Mouse (Mus musculus) thymus, postnatal 36 days (tissue): ENCODE results near the gene Tbata.

ENCODE experiments used
- DNase-seq, 2 experiments: peaks; one replicate each; pipeline ENCODE4 v3.0.0; 2022; ENCODE audit warnings: mixed read lengths in 2 of 2

Gene Tbata

DNA sequence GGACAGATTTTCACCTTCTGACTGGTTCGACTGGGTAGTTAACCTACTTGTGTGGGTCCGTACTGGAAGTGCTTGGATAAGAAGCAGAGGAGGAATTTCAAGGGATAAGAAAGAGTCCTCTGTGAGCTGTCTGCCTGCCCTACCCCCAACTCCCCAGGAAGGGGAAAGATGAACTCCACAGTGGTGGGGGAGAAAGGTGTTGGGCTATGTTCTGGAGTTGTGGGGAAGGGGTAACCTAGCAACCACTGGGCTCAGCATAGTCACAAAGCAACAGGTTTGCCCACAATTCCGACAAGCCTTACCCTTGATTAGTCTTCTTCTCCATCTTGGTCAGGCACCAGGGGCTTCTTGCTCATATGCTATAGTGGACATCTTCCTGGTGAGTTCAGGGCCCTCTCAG is at the start of gene Tbata:
Tbata (plus strand) TSS at position 301 of the 400 bp plus-strand sequence.
- no peak for DNase-seq

DNA sequence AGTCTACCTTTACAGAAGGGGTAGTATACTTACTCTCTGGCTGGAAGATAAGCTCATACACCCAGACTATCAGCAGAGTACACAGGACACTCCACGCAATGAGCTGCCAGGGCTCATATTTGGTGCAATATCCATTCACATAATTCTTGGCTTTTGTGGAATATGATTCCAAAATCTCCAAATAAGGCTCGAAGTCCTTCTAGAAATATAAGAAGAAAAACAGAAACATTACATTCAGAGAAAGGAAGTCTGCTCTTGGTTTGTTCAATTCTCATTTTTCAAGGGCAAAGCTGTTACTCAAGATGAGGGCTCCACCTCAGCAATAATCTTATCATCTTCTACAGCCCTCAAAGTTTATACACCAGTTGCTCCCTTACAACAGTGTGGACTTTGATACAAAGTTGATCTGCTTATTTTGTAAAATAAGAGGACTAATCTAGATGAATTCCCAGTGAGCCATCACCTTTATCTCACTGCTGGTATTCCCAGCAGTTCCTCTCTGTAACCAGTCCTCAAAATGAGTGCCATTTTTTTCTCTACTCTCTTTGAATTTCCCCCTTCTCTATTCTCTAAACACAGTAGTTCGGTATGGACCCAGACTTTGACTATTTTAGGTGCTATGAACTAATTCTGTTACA is 48.4 kb upstream of the Tbata start:
- no peak for DNase-seq

DNA sequence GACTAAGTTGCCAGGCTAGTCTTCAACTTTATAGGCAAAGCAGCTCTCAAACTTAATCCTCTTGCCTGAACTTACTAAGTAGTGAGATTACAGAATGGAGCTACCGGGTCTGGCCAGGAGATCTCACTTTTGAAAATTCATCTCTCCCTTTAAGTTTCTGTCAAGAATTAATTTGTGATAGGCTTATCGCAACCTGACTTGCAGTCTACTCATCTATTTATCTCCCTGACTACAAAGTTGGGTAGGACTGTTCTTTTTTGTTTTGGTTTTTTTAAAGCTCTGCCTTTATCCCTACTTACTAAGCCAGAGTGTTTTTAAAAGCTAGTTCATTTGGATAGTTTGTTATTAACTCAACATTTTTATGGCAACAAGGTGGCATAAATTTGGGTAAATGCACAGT is 47.3 kb upstream of the Tbata start:
- DNase-seq: no peak

DNA sequence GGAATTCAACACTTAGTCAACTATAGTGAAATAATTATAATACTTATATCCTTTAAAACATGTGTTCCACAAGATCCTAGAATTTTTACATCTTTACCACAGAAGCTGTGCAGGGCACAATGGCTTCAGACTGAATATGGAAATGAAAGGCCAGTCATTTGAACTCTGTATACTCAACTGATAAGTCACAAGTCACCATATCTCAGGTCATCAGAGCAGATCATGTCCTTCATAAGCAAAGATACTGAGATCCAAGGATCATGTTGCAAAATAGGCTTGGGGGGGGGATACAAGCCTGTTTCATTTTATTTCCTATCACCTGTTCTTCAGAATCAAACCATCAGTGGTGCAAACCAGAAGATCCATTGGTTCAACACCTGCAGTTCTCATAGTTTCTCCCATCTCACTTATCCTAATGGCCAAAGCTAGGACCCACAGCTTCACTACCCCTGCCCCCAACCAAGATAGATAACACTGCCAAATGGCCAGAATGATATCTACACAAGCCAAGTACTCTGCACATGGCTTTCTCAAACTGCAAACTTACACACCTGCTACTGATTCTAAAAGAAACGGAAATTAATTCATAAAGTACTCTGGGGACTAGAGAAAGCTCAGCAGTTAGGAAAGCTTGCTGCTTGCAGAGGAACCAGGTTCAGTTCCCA is 42.9 kb upstream of the Tbata start:
- no peak for DNase-seq

DNA sequence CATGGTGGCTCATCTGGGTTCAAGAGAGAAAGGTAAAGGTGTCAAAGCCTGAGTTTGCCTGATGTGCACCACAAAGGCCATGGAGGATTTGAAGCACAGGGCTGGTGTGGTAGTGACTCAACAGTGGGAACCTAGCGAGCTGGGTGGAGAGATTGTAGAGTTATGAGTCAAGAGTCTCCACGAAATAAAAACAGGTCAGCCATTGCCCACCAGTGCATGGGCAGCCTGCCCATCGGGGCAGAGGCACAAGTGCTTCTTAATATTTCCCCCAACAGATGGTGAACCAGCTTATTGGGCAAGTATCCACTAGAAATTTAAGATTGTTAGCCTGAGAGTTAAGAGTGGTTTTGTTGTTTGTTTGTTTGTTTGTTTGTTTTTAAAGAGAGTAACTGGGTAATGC is 40.8 kb upstream of the Tbata start:
- no peak for DNase-seq

DNA sequence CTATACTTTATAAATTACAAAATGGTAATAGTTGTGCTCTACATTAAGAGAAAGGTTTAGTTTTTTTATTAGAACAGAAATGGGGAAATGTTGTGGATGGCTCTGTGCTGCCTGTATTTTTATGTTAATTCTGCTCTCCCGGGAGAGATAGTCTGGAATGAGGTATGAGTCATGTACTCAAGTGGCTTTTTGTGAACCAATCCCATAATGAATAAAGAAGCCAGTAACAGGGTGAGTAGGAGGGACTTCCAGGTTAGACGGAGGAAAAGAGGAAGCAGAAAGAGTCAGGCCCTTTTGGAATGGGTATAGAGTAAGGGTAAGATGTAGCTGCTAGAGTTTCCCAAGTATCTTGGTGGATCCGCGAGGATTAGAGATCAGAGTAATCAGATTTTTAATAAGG is 37.7 kb upstream of the Tbata start:
- no peak for DNase-seq

DNA sequence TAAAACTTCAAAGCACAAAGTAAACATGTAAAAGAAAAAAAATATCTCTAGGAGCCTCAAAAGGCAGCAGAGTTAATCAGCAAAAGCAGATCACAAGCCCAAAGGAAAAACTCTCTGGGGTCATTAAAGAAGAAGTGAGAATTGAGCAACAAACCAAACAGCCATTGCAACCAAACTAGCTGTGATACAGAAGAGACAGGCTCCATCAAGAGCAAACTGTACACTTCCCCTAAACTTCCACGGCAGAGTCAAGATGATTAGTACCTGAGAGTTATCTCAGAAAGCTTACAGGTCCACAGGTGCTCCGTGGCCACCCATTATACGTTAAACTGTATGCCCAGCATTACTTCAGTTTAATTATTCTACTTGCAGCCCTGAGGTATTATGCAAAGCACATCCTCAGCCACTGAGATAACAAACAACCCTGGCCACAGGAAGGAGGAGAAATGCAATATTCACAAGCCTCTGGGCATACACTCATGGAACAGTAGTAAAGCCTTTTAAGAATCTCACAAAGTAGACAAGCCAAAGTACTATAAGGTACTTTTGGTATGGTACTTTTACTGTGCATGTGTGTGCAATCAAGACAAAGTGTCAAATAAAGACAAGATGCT is 36.4 kb upstream of the Tbata start:
- no peak for DNase-seq

DNA sequence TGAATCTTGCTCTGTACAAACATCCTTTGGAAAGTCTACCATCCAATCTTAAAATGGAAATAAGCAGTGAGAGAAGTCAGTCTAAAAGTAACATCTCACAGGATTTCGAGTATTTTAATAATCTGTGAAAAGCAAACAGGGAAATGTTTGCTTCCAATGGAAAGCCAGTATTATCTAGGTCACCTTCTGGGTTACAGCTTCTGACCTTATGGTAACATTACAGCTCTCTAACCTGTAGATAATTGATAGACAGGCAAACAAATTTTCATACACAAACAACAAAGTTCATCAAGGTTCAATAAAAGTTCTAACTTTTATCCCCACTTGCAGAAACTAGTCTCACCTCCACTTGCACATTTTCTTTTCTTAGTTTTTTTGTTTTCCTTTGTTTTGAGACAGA is 34.2 kb upstream of the Tbata start:
- no peak for DNase-seq

DNA sequence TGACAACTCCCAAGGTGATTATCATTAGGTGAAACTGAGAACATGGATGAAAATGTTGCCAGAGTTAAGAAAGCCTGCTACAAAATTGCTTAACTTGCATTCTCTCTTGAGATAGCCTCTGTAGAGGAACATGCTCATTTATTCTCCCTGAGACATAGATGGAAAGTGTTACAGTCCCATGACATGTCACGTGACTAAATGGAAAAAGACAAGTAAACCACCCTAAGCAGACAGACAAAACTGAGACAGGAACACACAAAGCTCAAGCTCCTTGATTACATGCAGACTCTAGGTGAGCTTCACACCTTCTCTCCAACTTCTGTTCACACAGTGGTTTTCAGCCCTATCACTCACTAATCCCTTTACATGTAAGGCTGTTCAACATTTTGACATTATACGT is 28.4 kb upstream of the Tbata start:
- DNase-seq: no peak

DNA sequence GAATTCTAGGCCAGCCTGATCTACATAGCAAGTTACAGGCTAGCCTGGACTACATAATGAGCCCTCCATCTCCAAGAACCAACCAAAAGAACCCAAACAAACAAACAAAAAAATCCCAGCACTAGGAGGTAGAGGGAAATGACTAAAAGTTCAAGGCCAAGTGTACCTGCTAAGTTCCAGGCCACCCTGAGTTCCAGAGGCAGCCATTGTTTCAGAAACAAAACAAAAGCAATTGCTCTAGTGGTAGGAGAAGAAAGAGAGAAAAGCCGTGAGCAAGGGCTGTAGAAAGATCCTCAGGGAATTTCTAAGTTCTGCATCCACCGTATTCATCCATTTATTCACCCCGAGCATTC is 26.0 kb upstream of the Tbata start:
- DNase-seq: no peak

DNA sequence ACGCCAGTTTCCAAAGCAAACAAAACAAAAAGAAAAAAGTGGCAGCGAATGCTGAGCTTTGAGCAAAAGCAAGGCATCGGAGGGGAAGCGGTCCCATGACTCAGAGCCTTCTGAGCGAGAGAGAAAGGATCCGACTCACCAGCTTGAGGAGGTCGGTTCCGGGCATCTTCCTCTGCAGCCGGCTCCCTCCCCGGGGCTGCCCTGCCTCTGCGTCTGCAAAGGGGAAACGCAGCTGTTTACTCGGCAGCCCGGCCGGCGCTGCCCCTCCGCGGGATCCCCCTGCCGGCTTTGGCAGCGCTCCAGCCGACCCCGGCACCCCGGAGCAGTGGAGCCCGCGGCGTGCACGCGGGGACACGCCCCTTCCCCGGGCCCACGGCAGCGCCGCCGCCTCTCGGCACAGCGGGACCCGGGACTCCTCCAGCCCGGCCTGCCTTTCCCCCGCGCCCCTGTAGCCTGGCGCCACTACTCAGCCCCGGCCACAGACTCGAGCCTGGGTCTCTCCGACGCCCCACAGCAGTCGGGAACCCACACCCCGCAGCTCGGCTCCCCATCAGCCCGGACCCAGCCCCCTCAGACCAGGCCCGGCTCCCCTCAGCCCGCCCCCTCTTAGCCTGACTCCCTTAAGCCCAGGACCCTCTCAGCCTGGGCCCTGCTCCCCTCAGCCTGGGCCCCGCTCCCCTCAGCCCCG is 25.5 kb upstream of the Tbata start:
- peak; percentile 74 to 83 for DNase-seq

DNA sequence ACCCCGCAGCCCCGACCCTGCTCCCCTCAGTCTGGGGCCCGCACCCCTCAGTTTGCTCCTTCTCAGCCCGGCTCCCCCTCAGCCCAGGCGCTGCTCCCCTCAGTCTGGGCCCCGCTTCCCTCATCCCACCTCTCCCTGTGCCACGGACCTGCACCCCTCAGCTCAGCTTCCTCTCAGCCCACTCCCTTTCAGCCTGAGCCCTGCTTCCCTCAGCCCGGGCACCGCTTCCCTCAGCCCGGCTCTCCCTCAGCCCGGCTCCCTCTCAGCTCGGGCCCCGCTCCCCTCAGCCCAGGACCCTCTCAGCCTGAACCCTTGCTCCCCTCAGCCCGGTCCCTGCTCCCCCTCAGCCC is 25.0 kb upstream of the Tbata start:
- DNase-seq: peak; percentile 38 to 53

DNA sequence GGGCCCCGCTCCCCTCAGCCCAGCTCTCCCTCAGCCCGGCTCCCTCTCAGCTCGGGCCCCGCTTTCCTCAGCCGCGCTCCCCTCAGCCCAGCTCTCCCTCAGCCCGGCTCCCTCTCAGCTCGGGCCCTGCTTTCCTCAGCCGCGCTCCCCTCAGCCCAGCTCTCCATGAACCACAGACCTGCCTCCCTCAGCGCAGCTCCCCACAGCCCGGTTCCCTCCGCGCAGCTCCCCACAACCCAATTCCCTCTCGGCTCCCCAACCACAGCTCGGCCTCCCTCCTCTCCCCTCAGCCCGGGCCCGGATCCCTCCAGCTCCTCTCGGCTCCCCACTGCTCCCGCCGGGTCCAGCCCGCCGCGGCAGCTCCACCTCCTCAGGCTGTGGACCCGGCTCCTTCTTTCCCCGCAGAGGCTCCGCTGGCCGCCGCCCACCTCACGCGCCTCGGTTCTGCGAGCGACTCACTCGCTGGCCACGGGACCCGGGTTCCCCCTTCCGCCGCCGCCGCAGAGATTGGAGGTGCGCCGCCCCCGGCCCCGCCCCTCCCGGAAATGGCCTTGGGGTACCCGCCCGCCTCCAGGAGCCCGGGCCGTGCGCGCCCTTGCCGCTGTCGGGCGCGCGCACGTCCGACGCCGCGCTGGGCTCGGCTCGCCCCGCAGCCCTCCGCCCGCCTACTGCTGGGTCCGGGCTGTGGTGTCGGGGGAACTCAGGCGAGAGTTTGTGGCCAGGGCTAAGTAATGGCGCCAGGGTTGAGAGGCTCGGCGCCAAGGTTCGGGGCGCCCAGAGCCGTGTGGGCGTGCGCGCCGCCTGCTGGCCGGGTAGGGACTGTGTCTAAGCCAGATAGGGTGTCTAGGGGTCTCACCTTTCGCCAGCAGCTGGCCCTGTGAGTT is 24.4 kb upstream of the Tbata start, which contains the start of gene Sgpl1:
Sgpl1 (minus strand) TSS at position 547 of the 884 bp plus-strand sequence.
- DNase-seq: peak; percentile 89

DNA sequence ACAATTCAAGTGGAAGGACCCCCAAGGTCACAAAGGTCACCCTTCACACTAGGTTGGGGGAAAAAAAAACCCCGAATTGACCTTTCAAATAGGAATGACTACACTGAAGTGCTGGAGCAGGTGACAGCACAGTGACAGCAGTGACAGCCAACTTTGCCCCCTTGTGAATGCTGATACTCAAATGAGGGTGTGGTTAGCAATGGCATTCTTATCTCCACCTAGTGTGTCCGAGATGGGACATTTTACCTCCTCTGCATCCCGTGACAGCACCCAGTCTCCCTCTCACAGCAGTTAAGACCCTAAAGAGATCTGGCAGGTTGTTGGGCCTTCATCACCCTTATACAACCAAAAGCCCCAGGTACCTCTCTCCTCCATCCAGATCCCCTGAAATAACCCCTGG is 22.3 kb upstream of the Tbata start:
- DNase-seq: no peak

DNA sequence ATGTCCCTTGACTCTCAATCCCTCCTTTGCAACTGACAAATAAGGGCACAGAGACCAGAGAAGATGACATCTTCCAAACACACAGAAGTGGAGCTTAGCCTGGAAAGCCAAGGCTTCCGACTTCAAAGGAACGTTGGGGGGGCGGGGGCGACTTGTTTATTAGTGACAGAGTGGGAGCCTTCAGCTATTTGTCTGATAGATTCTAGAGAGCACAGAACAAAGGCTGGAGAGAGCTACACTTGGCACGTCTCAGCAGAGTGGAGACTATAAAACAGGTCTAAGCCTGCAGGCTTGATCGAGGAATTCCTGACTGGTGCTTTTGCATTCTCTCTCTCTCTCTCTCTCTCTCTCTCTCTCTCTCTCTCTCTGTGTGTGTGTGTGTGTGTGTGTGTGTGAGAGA is 21.1 kb upstream of the Tbata start:
- DNase-seq: no peak

DNA sequence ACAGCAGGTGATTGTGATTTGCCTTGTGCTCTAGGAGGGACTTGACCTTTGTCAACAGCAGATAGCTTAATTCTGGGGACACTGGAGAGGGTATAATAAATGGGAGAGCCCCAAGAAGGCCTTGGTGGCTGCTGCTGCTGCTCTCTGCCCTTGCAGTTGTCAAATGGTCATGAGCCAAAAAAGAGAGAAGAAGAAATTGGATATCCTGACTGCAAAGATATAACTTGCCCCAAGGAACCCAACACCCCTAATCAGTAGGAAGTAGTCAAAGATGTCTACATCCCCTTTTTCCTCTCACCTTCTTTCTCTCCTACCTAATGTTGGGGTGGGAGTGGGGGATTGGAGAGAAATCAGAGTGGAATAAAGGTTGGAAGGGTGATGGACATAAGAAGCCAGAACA is 19.6 kb upstream of the Tbata start:
- DNase-seq: no peak

DNA sequence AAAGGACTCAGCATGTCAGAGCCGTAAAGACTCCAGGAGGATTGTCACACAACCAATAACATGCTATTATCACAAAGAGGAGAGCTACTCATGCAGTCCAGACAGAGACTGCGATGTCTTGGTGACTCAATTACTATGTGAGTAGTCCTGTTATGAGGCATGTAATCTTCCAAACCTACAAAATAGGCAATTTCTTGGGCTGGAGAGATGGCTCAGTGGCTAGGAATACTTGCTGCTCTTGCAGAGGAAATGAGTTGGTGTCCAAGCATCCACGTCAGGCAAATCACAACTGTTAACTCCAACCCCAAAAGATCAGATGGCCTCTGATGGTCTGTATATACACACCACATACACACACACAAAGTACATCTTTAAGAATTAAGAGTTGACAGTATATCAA is 16.1 kb upstream of the Tbata start:
- DNase-seq: no peak

DNA sequence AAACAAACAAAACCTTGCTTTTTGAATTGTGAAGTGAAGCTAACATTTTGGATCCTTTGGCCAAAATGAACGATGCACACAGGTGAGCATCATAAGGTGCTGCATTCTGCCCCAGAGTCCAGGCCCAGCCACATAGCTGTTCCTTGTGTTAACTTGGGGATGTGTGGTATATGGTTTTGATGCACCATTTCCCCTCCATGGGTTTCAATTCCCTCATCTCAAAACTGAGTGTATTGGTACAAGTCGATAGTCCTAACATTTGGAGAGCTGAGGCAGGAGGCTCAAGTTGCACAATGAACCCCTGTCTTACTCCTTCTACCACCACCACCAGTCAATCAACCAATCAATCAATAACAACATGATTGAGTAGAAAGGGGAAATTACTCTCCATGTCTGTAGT is 15.3 kb upstream of the Tbata start:
- DNase-seq: no peak

DNA sequence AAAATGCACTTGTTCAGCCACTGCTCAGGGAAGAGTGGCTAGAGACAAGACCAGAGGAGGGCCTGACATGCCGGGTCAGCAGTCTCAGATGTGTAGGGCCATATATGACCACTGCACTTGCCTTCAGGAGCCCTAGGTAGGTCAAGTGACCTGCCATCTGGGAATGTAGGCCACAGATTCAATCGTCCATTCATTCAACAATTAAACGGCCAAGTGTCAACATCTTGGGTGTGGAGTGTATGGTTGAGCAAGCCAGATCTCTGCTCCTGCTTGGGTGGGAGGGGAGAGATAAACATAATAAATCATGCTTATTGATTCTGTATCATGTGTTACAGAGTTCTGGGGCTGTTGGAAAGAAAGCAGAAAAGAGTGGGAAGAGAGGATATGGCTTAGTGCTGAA is 13.2 kb upstream of the Tbata start:
- no peak for DNase-seq

DNA sequence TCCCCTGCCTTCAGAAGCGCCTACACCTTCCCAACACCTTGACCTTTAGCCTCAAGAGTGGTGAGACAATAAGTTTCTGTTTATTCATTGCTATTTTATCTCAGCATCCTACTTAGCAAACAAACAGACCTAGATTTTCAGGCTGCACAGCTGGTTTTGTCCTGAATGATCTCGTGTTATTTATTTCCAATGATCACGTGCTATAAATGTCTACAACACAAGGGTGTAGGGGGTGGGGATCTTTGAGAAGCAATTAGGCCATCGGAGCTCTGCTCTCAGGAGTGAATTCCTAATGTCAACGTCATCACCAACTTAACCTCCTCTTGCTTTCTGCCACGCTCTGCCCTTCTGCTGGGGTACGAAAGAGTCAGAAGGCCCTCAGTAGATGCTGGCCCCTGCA is 11.7 kb upstream of the Tbata start:
- DNase-seq: no peak

DNA sequence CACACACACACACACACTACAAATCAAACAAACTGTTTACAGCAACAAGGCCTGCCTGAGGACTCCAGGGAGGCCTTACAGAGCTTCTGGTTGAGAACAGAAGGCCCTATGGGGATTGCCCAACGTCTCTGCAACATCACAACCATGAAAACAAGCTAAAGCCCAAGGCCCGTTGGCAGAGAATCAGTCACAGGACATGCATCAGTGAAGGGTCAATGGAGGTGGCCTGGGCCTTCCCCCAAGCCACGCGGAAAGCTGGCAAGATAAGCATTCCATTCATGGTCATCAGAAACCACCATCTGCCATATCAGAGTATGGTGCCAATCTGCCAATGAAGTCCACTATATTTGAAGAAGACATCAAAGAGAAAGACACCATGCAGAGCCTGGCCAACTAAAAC is 11.1 kb upstream of the Tbata start:
- no peak for DNase-seq

DNA sequence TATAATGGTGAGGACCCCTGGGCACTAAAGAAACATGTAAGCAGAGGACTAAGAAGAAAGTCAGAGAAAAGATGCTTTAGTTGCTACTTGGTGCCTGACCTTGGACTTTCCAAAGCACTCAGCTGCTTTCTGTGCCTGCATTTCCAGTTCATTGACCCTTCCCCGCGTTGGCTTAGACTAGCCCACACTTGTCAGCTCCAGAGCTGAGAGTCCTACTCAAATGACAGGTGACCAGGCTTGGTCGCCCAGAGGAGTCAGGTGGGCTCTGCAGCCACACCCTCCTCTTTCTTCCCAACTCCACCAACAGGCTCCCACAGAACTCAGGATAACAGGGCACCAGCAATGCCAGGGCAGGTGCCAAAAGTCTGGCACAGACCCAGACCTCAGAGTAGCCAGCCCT is 9.4 kb upstream of the Tbata start:
- no peak for DNase-seq
